Mouse (Mus musculus) megakaryocyte, adult 5-6 weeks (primary cell): Measurements from ENCODE around the gene Grk6. TPM values are rescaled to one million over a fixed set of nuclear protein-coding genes. Genes with fewer than 3 reads are reported as not detected.
A peak's percentile ranks its signal among the peaks of the same experiment; 100 is the strongest.

Experiments used
- ATAC-seq: 2 replicates; pipeline ENCODE4 v1.8.0; 2016; ENCODE audit warnings: mild to moderate bottlenecking, inconsistent platforms; ENCODE audit not compliant: poor library complexity, severe bottlenecking
- total RNA-seq, 2 experiments: library from RNA; stranded (forward) in 1 of 2; stranded (reverse) in 1 of 2; fragments of 153-499, 151-499 nt in 1 of 2; fragments of 221-1000, 200-1000 nt in 1 of 2; gene quantifications; 2 replicates each; pipeline versions ENCODE4 v1.2.3 to v1.2.4; 2015 to 2017

Gene Grk6
- total RNA-seq, 2 experiments from 2014 or later: 87.3 to 155 TPM

GRCm38 (mm10) chr13:55463399-55464026 is 18.6 kb downstream of the Grk6 start:
- ATAC-seq: no peak

GRCm38 (mm10) chr13:55464027-55464884 is 19.4 kb downstream of the Grk6 start, which contains the start of gene Prr7:
TSS of gene Prr7 (plus strand) at chr13:55464267.
- peak; percentile 21; the same call in 1 of the 2 replicates for ATAC-seq

GRCm38 (mm10) chr13:55465184-55465583 is 20.3 kb downstream of the Grk6 start:
- peak; percentile 27 for ATAC-seq

GRCm38 (mm10) chr13:55465830-55466440 is 21.1 kb downstream of the Grk6 start:
- peak; percentile 31; the same call in 1 of the 2 replicates for ATAC-seq

GRCm38 (mm10) chr13:55468851-55469560 is 24.1 kb downstream of the Grk6 start:
- ATAC-seq: no peak

- ATAC-seq: no peak
Observed at GRCm38 (mm10) chr13:55470372-55470771, 25.5 kb downstream of the Grk6 start.

- peak; percentile 54 for ATAC-seq
Observed at GRCm38 (mm10) chr13:55471156-55471818, 26.4 kb downstream of the Grk6 start.

GRCm38 (mm10) chr13:55471819-55472131 is 26.9 kb downstream of the Grk6 start:
- no peak for ATAC-seq

GRCm38 (mm10) chr13:55472132-55473022 is 27.5 kb downstream of the Grk6 start:
- ATAC-seq: peak; percentile 55

GRCm38 (mm10) chr13:55473076-55473831 is 28.4 kb downstream of the Grk6 start:
- no peak for ATAC-seq

- no peak for ATAC-seq
Observed at GRCm38 (mm10) chr13:55473961-55474360, 29.1 kb downstream of the Grk6 start.

GRCm38 (mm10) chr13:55474621-55475069 is 29.8 kb downstream of the Grk6 start:
- no peak for ATAC-seq

- ATAC-seq: no peak
Observed at GRCm38 (mm10) chr13:55475750-55476149, 30.9 kb downstream of the Grk6 start.

- ATAC-seq: no peak
Observed at GRCm38 (mm10) chr13:55476256-55476655, 31.4 kb downstream of the Grk6 start.

- no peak for ATAC-seq
Observed at GRCm38 (mm10) chr13:55477492-55477891, 32.6 kb downstream of the Grk6 start.

- ATAC-seq: no peak
Observed at GRCm38 (mm10) chr13:55478036-55478435, 33.2 kb downstream of the Grk6 start.

GRCm38 (mm10) chr13:55479008-55479407 is 34.1 kb downstream of the Grk6 start:
- ATAC-seq: peak; percentile 89

- ATAC-seq: no peak
Observed at GRCm38 (mm10) chr13:55479929-55480328, 35.1 kb downstream of the Grk6 start.

GRCm38 (mm10) chr13:55482542-55482941 is 37.7 kb downstream of the Grk6 start:
- ATAC-seq: no peak
